Mouse (Mus musculus): Measurements from ENCODE around the gene Col3a1. TPM values are rescaled to one million over a fixed set of nuclear protein-coding genes. Genes with fewer than 3 reads are reported as not detected.

Col3a1 gene
- total and polyA plus RNA-seq, 2 experiments, result 6.1 to 28.3 TPM

DNA sequence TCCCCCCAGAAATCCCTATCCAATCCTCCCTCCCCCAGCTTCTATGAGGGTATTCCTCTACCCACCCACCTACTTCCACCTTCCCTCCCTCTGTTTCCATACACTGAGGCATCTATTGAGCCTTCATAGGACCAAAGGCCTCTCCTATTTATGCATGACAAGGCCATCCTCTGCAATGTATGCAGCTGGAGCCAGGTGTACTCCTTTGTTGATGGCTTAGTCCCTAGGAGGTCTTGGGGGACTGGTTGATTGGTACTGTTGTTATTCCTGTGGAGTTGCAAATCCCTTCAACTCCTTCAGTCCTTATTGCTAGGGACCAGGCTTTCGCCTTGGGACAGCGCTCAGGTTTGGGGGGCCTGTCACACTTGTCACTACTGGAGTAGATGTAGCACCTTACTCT is 48.3 kb downstream of the Col3a1 start:
- WGBS, result 79% methylated on average over 2 of the region's 2 CpGs
- no peak for DNase-seq (ENCODE audit: extremely low read depth, low read depth, low spot score)
- H3K36me3 ChIP-seq (ENCODE audit: control insufficient read depth, insufficient read depth, low read length), result no peaks in the 10 kb centered on the region
- H3K27me3 ChIP-seq (ENCODE audit: control insufficient read depth, insufficient read depth, low read length), result no peaks in the 10 kb centered on the region
- no peaks in the 10 kb centered on the region for H3K4me1 ChIP-seq (ENCODE audit: control insufficient read depth, insufficient read depth, low read length)
- TF ChIP-seq CTCF (IDR thresholded peaks at IDR 0.05; ENCODE audit: low read depth, low read length) (no peak), POLR2A (IDR thresholded peaks at IDR 0.05; ENCODE audit: extremely low read depth, insufficient read depth, low read length) (no peak)
- H3K27ac ChIP-seq (replicated peaks; ENCODE audit: insufficient read depth, low read depth, low read length), result no peak overlapping the region
- H3K4me3 ChIP-seq (ENCODE audit: insufficient read depth, low read depth, low read length), result no peak overlapping the region
- H3K79me2 ChIP-seq (ENCODE audit: control insufficient read depth, insufficient read depth, low read length), result no peaks in the 10 kb centered on the region
- H3K9ac ChIP-seq (ENCODE audit: low read depth, low read length), result no peak overlapping the region

DNA sequence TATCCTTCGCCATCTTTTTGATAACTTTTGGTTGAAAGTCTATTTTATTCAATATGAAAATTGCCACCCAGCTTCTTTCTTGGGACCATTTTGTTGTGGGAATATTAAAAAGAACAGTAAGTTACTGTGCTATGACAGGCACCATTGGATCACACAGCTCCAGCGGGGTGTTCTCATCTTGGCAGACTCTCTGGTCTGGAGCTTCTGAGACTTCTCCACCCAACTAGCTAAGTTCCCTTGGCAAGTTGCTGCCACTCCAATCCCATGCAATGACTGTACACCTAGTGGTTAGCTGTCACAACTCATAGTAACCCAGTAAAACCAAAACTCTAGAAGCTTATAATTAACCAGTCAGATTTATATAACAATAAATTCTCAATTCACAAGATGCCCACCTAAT is 51.9 kb downstream of the Col3a1 start:
- H3K9ac ChIP-seq (ENCODE audit: low read depth, low read length), result no peak overlapping the region
- no peaks in the 10 kb centered on the region for H3K36me3 ChIP-seq (ENCODE audit: control insufficient read depth, insufficient read depth, low read length)
- H3K79me2 ChIP-seq (ENCODE audit: control insufficient read depth, insufficient read depth, low read length), result no peaks in the 10 kb centered on the region
- DNase-seq (ENCODE audit: extremely low read depth, low read depth, low spot score), result no peak
- no peak for TF ChIP-seq POLR2A (IDR thresholded peaks at IDR 0.05; ENCODE audit: extremely low read depth, insufficient read depth, low read length)
- TF ChIP-seq CTCF (IDR thresholded peaks at IDR 0.05; ENCODE audit: low read depth, low read length), result no peak
- WGBS, result 86% methylated on average over 2 of the region's 2 CpGs
- no peaks in the 10 kb centered on the region for H3K4me1 ChIP-seq (ENCODE audit: control insufficient read depth, insufficient read depth, low read length)
- no peak overlapping the region for H3K27ac ChIP-seq (replicated peaks; ENCODE audit: insufficient read depth, low read depth, low read length)
- H3K27me3 ChIP-seq (ENCODE audit: control insufficient read depth, insufficient read depth, low read length), result no peaks in the 10 kb centered on the region
- H3K4me3 ChIP-seq (ENCODE audit: insufficient read depth, low read depth, low read length), result no peak overlapping the region

DNA sequence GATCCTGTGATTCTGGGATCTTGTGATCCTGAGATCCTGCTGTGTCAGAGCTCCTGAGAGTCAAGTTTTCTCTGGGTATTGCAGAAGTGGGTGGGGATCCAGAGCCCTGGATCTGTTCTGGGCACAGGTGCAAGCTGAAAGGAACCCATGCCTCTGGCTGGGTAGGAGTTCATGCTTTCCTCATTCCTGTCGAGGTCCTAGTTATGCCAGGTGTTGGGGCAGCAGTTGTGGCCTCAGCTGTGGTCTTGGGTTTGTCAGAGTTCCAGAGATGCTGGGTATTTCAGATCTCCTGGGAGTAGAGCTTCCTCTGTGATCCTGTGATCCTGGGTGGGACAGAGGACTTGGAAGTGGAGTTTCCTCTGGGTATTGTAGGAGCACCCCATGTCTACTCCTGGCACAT is 54.1 kb downstream of the Col3a1 start:
- Histone ChIP-seq H3K79me2 (ENCODE audit: control insufficient read depth, insufficient read depth, low read length) (no peaks in the 10 kb centered on the region), H3K4me1 (ENCODE audit: control insufficient read depth, insufficient read depth, low read length) (no peaks in the 10 kb centered on the region), H3K27me3 (ENCODE audit: control insufficient read depth, insufficient read depth, low read length) (no peaks in the 10 kb centered on the region), H3K4me3 (ENCODE audit: insufficient read depth, low read depth, low read length) (no peak overlapping the region), H3K36me3 (ENCODE audit: control insufficient read depth, insufficient read depth, low read length) (no peaks in the 10 kb centered on the region), H3K27ac (replicated peaks; ENCODE audit: insufficient read depth, low read depth, low read length) (no peak overlapping the region), H3K9ac (ENCODE audit: low read depth, low read length) (no peak overlapping the region)
- TF ChIP-seq CTCF (IDR thresholded peaks at IDR 0.05; ENCODE audit: low read depth, low read length) (no peak), POLR2A (IDR thresholded peaks at IDR 0.05; ENCODE audit: extremely low read depth, insufficient read depth, low read length) (no peak)
- DNase-seq (ENCODE audit: extremely low read depth, low read depth, low spot score), result no peak
- WGBS, result 58% methylated on average over 1 of the region's 1 CpGs

DNA sequence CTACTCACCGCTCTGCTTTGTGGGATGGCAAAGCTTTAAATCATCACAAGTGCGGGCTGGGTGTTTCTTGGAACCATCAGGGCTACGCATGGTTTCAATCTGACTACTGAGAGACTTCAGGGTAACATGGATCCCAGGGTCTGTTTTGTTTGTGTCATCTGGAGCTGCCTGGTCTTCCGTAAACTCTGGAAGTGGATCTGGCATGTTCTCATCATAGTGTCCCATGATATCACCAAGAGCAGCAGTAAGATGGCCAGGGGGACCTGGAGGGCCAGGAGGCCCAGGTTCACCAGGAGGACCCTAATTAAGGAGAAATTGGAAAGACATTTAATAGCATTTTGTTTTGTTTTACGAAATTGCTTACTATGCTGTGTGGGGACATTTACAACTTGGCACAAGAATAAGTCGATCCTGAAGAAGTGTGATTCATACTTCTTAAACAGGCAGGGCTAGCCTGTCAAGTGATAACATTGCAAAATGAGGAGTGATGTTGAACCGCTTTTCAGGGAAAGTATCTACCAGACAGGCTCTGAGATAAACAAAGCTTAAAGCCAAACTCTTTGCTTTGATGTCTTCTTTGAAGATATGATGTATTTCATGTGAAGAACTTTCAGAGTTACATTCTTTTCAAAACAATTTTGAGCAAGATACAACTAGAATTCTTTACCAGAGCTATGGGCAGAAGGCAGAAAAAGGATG is 68.8 kb downstream of the Col3a1 start:
- Histone ChIP-seq H3K9ac (ENCODE audit: low read depth, low read length) (no peak overlapping the region), H3K36me3 (ENCODE audit: control insufficient read depth, insufficient read depth, low read length) (no peaks in the 10 kb centered on the region), H3K27me3 (ENCODE audit: control insufficient read depth, insufficient read depth, low read length) (no peaks in the 10 kb centered on the region), H3K4me1 (ENCODE audit: control insufficient read depth, insufficient read depth, low read length) (no peaks in the 10 kb centered on the region), H3K4me3 (ENCODE audit: insufficient read depth, low read depth, low read length) (no peak overlapping the region), H3K79me2 (ENCODE audit: control insufficient read depth, insufficient read depth, low read length) (no peaks in the 10 kb centered on the region), H3K27ac (replicated peaks; ENCODE audit: insufficient read depth, low read depth, low read length) (no peak overlapping the region)
- 78% methylated on average over 7 of the region's 7 CpGs for WGBS
- TF ChIP-seq POLR2A (IDR thresholded peaks at IDR 0.05; ENCODE audit: extremely low read depth, insufficient read depth, low read length) (no peak), CTCF (IDR thresholded peaks at IDR 0.05; ENCODE audit: low read depth, low read length) (no peak)
- DNase-seq (ENCODE audit: extremely low read depth, low read depth, low spot score), result no peak

DNA sequence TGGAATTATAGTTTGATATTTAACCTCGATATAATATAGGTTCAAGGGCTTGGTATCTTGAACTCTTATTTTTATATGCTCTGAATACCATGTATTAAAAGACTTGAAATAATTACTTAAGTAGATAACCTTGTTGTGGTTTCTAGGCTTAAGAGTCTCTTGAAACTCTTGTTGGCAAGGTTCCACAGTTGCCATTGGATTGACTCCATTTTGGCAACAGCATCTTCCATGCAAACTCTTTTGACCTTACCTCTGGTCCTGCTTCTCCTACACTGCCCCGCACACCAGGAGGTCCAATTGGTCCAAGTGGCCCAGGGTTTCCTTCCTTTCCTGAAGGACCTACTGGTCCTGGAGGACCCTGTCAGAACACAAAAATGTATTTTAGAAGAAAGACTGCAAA is 70.5 kb downstream of the Col3a1 start:
- no peaks in the 10 kb centered on the region for H3K36me3 ChIP-seq (ENCODE audit: control insufficient read depth, insufficient read depth, low read length)
- H3K4me1 ChIP-seq (ENCODE audit: control insufficient read depth, insufficient read depth, low read length), result no peaks in the 10 kb centered on the region
- H3K27me3 ChIP-seq (ENCODE audit: control insufficient read depth, insufficient read depth, low read length), result no peaks in the 10 kb centered on the region
- DNase-seq (ENCODE audit: extremely low read depth, low read depth, low spot score), result peak; percentile 8
- WGBS, result 75% methylated on average over 2 of the region's 2 CpGs
- no peaks in the 10 kb centered on the region for H3K79me2 ChIP-seq (ENCODE audit: control insufficient read depth, insufficient read depth, low read length)
- H3K9ac ChIP-seq (ENCODE audit: low read depth, low read length), result no peak overlapping the region
- H3K27ac ChIP-seq (replicated peaks; ENCODE audit: insufficient read depth, low read depth, low read length), result no peak overlapping the region
- TF ChIP-seq CTCF (IDR thresholded peaks at IDR 0.05; ENCODE audit: low read depth, low read length), result no peak
- TF ChIP-seq POLR2A (IDR thresholded peaks at IDR 0.05; ENCODE audit: extremely low read depth, insufficient read depth, low read length), result no peak
- H3K4me3 ChIP-seq (ENCODE audit: insufficient read depth, low read depth, low read length), result no peak overlapping the region

Other genes starting within 250 kb of the Col3a1 start
- gene Col5a2, start 191.7 kb downstream of the Col3a1 start, total RNA-seq (2014; rRNA removed), result 2.0 and 2.6 TPM in 2 replicates
- gene Col5a2, start 191.7 kb downstream of the Col3a1 start, polyA plus RNA-seq (2012; rRNA removed), result 0.50 and 0.70 TPM in 2 replicates

Data from liver, adult 2 months (tissue).